Mouse (Mus musculus): ENCODE data around the gene Pld4. TPM values are rescaled to one million over a fixed set of nuclear protein-coding genes. Genes with fewer than 3 reads are reported as not detected.
A peak's percentile ranks its signal among the peaks of the same experiment; 100 is the strongest.

Pld4 gene
- 7.9 and 8.0 TPM in 2 replicates for polyA plus RNA-seq (2016; fragmentation: Nextera tagmentation; extraction: Ambion mirVana)

GRCm38 (mm10) chr12:112760154-112760926 lies at the start of gene Pld4:
Gene Pld4 (plus strand): TSS chr12:112760655.
- Histone ChIP-seq H3K9ac (no peak within 1 kb of the TSS), H3K36me3 (no peaks in the 10 kb centered on the region), H3K4me2 (no peak within 1 kb of the TSS), H3K27ac (no peak within 1 kb of the TSS), H3K27me3 (replicated peaks) (peaks cover 12% of the 10 kb centered on the region), H3K4me1 (no peaks in the 10 kb centered on the region), H3K4me3 (0 out of 2 replicates have a peak within 1 kb of the TSS, but pooled peaks have one; percentile 3), H3K9me3 (replicated peaks) (no peaks in the 10 kb centered on the region)
- WGBS (ENCODE audit: insufficient replicate concordance): 24% methylated on average over 4 of the region's 4 CpGs
- ATAC-seq: 0 out of 2 replicates have a peak, but pooled peaks have one; percentile 24

GRCm38 (mm10) chr12:112713984-112714383 lies 46.5 kb upstream of the Pld4 start:
- ATAC-seq: no peak
- H3K27ac ChIP-seq: no peak overlapping the region
- H3K27me3 ChIP-seq (replicated peaks): peaks cover 21% of the 10 kb centered on the region; the same call in 1 of the 2 replicates
- no peak overlapping the region for H3K4me3 ChIP-seq
- no peaks in the 10 kb centered on the region for H3K4me1 ChIP-seq
- peaks cover 4% of the 10 kb centered on the region; the same call in 1 of the 2 replicates for H3K36me3 ChIP-seq
- no peak overlapping the region for H3K4me2 ChIP-seq
- WGBS (ENCODE audit: insufficient replicate concordance): 61% methylated on average over 3 of the region's 3 CpGs
- no peaks in the 10 kb centered on the region for H3K9me3 ChIP-seq (replicated peaks)
- no peak overlapping the region for H3K9ac ChIP-seq

GRCm38 (mm10) chr12:112717140-112717539 lies 43.3 kb upstream of the Pld4 start:
- Histone ChIP-seq H3K4me1 (peaks cover 8% of the 10 kb centered on the region), H3K27me3 (replicated peaks) (peaks cover 41% of the 10 kb centered on the region), H3K36me3 (peaks cover 4% of the 10 kb centered on the region; the same call in 1 of the 2 replicates), H3K9me3 (replicated peaks) (no peaks in the 10 kb centered on the region), H3K27ac (no peak overlapping the region), H3K4me3 (no peak overlapping the region), H3K4me2 (no peak overlapping the region), H3K9ac (no peak overlapping the region)
- WGBS (ENCODE audit: insufficient replicate concordance): 24% methylated on average over 7 of the region's 7 CpGs
- no peak for ATAC-seq

- Histone ChIP-seq H3K27me3 (replicated peaks) (peaks cover 60% of the 10 kb centered on the region), H3K9ac (no peak overlapping the region), H3K4me2 (no peak overlapping the region), H3K4me3 (no peak overlapping the region), H3K27ac (no peak overlapping the region), H3K36me3 (peaks cover 4% of the 10 kb centered on the region; the same call in 1 of the 2 replicates), H3K4me1 (peaks cover 17% of the 10 kb centered on the region), H3K9me3 (replicated peaks) (no peaks in the 10 kb centered on the region)
- ATAC-seq: no peak
- WGBS (ENCODE audit: insufficient replicate concordance): 45% methylated on average over 5 of the region's 5 CpGs
Observed at GRCm38 (mm10) chr12:112718995-112719394, 41.5 kb upstream of the Pld4 start.

GRCm38 (mm10) chr12:112720216-112720615 lies 40.2 kb upstream of the Pld4 start, which contains the start of gene Cep170b:
Gene Cep170b (plus strand): TSS chr12:112720455.
- WGBS (ENCODE audit: insufficient replicate concordance): 51% methylated on average over 6 of the region's 6 CpGs
- Histone ChIP-seq H3K27ac (peak within 1 kb of the TSS; percentile 71), H3K36me3 (peaks cover 4% of the 10 kb centered on the region; the same call in 1 of the 2 replicates), H3K4me3 (peak within 1 kb of the TSS; percentile 64), H3K9ac (peak within 1 kb of the TSS; percentile 39), H3K4me2 (peak within 1 kb of the TSS; percentile 84), H3K4me1 (peaks cover 17% of the 10 kb centered on the region), H3K27me3 (replicated peaks) (peaks cover 72% of the 10 kb centered on the region), H3K9me3 (replicated peaks) (no peaks in the 10 kb centered on the region)
- no peak for ATAC-seq

GRCm38 (mm10) chr12:112720890-112721423 lies 39.5 kb upstream of the Pld4 start:
- peaks cover 17% of the 10 kb centered on the region for H3K4me1 ChIP-seq
- peaks cover 73% of the 10 kb centered on the region for H3K27me3 ChIP-seq (replicated peaks)
- peak overlapping the region; percentile 64 for H3K4me3 ChIP-seq
- peaks cover 4% of the 10 kb centered on the region; the same call in 1 of the 2 replicates for H3K36me3 ChIP-seq
- H3K9me3 ChIP-seq (replicated peaks): no peaks in the 10 kb centered on the region
- ATAC-seq: peak; percentile 2; the same call in 1 of the 2 replicates
- peak overlapping the region; percentile 84 for H3K4me2 ChIP-seq
- 43% methylated on average over 12 of the region's 12 CpGs for WGBS (ENCODE audit: insufficient replicate concordance)
- H3K27ac ChIP-seq: peak overlapping the region; percentile 71
- H3K9ac ChIP-seq: peak overlapping the region; percentile 39

GRCm38 (mm10) chr12:112721424-112722239 lies 38.8 kb upstream of the Pld4 start:
- peak overlapping the region; percentile 39 for H3K9ac ChIP-seq
- 6% methylated on average over 60 of the region's 69 CpGs for WGBS (ENCODE audit: insufficient replicate concordance)
- peak overlapping the region; percentile 71 for H3K27ac ChIP-seq
- H3K36me3 ChIP-seq: peaks cover 4% of the 10 kb centered on the region; the same call in 1 of the 2 replicates
- peak overlapping the region; percentile 64 for H3K4me3 ChIP-seq
- peak overlapping the region; percentile 84 for H3K4me2 ChIP-seq
- peak; percentile 71 for ATAC-seq
- no peaks in the 10 kb centered on the region for H3K9me3 ChIP-seq (replicated peaks)
- peaks cover 74% of the 10 kb centered on the region for H3K27me3 ChIP-seq (replicated peaks)
- H3K4me1 ChIP-seq: peaks cover 17% of the 10 kb centered on the region

GRCm38 (mm10) chr12:112722240-112723027 lies 38.0 kb upstream of the Pld4 start:
- under 1% methylated on average over 54 of the region's 75 CpGs for WGBS (ENCODE audit: insufficient replicate concordance)
- peak; percentile 6; the same call in 1 of the 2 replicates for ATAC-seq
- H3K27me3 ChIP-seq (replicated peaks): peaks cover 76% of the 10 kb centered on the region
- peak overlapping the region; percentile 62 for H3K9ac ChIP-seq
- peaks cover 17% of the 10 kb centered on the region for H3K4me1 ChIP-seq
- H3K4me3 ChIP-seq: peak overlapping the region; percentile 64
- H3K36me3 ChIP-seq: peaks cover 4% of the 10 kb centered on the region; the same call in 1 of the 2 replicates
- H3K4me2 ChIP-seq: peak overlapping the region; percentile 84
- H3K9me3 ChIP-seq (replicated peaks): no peaks in the 10 kb centered on the region
- H3K27ac ChIP-seq: peak overlapping the region; percentile 65

GRCm38 (mm10) chr12:112723028-112723330 lies 37.5 kb upstream of the Pld4 start:
- Histone ChIP-seq H3K4me1 (peaks cover 17% of the 10 kb centered on the region), H3K27me3 (replicated peaks) (peaks cover 80% of the 10 kb centered on the region), H3K36me3 (no peaks in the 10 kb centered on the region), H3K9me3 (replicated peaks) (no peaks in the 10 kb centered on the region), H3K27ac (no peak overlapping the region), H3K9ac (peak overlapping the region; percentile 62; the same call in 1 of the 2 replicates), H3K4me3 (peak overlapping the region; percentile 64), H3K4me2 (peak overlapping the region; percentile 84)
- 19% methylated on average over 5 of the region's 5 CpGs for WGBS (ENCODE audit: insufficient replicate concordance)
- ATAC-seq: peak; percentile 16; the same call in 1 of the 2 replicates

- H3K9me3 ChIP-seq (replicated peaks): no peaks in the 10 kb centered on the region
- H3K4me2 ChIP-seq: peak overlapping the region; percentile 84; the same call in 1 of the 2 replicates
- H3K9ac ChIP-seq: no peak overlapping the region
- no peak for ATAC-seq
- H3K4me3 ChIP-seq: peak overlapping the region; percentile 64; the same call in 1 of the 2 replicates
- H3K4me1 ChIP-seq: peaks cover 17% of the 10 kb centered on the region
- H3K27me3 ChIP-seq (replicated peaks): peaks cover 80% of the 10 kb centered on the region
- no peak overlapping the region for H3K27ac ChIP-seq
- WGBS (ENCODE audit: insufficient replicate concordance): 73% methylated on average over 6 of the region's 6 CpGs
- H3K36me3 ChIP-seq: no peaks in the 10 kb centered on the region
Observed at GRCm38 (mm10) chr12:112723445-112723844, 37.0 kb upstream of the Pld4 start.

Data from liver, embryonic 12.5 days (tissue).